Mouse (Mus musculus) left cerebral cortex, postnatal 14 days (tissue): ENCODE results near the gene Irgq. TPM values are rescaled to one million over a fixed set of nuclear protein-coding genes. Genes with fewer than 3 reads are reported as not detected.

ENCODE experiments used
- DNase-seq, 2 experiments: peaks; one replicate each; pipeline ENCODE4 v3.0.0; 2021 to 2022; ENCODE audit warnings: low spot score in 2 of 2, mixed read lengths in 1 of 2
- intact Hi-C: fragments of 180-260 bp; cut with DNase I; formaldehyde crosslinking; loops from one replicate; pipeline ENCODE4 v1.15.1; 2025
- total RNA-seq, 2 experiments: library from RNA; stranded (reverse); gene quantifications; 2 replicates each; pipeline ENCODE4 v1.2.3; 2021

Gene Irgq
- total RNA-seq, 2 experiments from 2014 or later: 97.0 to 97.6 TPM

DNA sequence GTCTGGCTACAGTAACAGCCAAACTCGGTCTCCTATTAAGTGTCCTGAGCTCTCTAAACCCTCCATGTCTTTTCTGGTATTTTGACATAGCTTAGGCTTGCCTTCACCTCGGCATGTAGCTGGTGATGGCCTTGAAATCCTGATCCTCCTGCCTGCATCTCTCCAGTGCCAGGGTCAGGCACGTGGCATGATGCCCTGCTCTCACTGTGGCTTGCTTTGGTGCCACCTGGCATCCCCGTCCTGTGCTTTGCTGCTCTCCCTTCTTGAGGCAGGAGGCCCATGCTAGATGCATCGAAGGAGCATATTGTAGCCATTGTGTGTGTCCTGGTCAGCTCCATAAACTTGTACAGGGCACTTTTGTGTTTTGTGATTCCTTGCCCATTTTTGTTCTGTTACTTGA lies 7.1 kb downstream of the Irgq start:
- DNase-seq: no peak
- intact Hi-C loops: no loop called here

DNA sequence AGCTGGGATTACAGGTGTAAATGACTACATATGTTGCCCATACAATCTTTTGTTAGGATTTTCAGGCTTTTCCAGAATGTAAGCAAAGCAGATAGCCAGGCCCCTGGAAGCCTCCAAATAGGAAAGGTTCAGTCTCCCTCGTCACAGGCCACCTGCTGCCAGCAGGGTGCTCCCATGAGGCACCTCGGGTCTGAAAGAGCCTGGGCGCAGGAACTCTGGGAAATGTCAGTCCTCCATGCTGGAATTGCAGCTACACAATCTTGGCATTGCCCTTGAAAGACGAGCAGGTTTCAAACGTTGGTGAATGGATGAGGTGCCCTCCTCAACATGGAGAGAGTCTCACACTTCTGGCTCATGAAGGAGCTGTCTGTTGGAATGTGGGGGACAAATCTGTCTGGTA lies 7.7 kb downstream of the Irgq start:
- intact Hi-C loops: no loop called here
- DNase-seq: peak in 1 of 2 experiments; percentile 58

- intact Hi-C loops: no loop called here
- DNase-seq: no peak
These were observed 8.2 kb downstream of the Irgq start for GRCm38 (mm10) chr7:24538701-24539100.

DNA sequence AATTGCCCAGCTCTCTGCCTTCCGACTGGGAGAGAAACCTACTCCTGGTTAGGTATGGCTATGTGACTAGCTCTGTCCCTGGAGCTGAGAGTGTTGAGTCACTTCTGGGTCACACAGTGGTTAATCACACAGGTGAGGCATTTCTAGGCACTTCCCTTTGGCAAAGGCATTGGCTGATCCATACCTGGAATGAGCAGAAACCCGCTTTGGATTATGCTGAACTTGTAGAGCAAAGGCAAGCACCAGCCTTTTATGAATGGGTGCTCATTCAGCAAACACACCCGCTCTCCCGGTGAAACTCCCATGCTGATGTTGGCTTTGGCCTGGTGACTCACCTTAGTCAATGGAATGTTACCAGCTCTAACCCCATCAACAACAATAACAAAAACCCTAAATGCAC lies 9.2 kb downstream of the Irgq start:
- intact Hi-C loops: no loop called here
- DNase-seq: no peak

DNA sequence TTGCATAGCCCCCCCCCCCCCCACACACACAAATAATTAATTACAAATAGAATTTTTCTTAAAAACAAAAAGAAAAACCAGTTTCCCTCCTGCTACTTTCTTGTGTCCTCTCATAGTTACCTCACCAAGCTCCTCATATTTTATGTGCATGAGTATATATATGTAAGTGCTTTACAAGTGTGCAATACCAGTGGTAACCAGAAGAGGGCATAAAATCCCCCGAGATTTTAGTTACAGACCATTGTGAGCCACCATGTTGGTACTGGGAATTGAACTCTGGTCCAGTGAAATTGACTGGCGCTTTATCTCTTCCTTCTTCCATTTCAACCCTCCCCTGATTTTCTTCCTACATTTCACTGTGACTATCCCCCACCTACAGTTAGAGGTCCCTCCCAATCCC lies 14.0 kb downstream of the Irgq start:
- intact Hi-C loops: no loop called here
- DNase-seq: no peak

DNA sequence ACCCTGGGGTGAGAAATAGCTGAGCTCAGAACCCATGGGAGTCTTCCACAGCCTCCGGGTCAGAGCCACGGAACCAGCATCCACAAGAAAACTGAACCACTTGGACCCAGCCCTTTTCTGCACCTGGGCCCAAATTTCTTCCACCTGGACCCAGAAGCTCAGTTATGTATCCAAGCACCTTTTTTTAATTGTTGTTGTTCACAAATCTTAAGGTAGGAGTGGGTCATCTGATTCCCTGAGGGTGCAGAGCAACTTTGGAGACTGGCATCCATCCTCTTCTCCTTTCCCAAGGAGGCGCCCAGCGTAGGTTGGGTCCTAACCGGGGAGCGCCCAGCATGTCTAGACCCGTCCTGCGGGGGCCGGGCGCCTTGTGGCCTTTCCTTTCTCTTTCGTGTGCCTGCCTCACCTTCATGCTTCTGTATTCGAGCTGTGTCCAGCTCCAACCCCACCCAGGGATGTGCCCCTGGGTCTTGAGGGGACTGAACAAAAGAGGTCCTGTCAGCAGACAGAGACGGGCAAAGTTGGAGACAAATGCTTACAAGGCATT lies 15.7 kb downstream of the Irgq start, which contains the start of the genes Pinlyp and Xrcc1:
Gene Pinlyp (minus strand): TSS at position 51 of the 547 bp plus-strand sequence.
Gene Xrcc1 (plus strand): TSS at position 222 of the 547 bp plus-strand sequence.
- DNase-seq: no peak
- intact Hi-C loops: no loop called here

DNA sequence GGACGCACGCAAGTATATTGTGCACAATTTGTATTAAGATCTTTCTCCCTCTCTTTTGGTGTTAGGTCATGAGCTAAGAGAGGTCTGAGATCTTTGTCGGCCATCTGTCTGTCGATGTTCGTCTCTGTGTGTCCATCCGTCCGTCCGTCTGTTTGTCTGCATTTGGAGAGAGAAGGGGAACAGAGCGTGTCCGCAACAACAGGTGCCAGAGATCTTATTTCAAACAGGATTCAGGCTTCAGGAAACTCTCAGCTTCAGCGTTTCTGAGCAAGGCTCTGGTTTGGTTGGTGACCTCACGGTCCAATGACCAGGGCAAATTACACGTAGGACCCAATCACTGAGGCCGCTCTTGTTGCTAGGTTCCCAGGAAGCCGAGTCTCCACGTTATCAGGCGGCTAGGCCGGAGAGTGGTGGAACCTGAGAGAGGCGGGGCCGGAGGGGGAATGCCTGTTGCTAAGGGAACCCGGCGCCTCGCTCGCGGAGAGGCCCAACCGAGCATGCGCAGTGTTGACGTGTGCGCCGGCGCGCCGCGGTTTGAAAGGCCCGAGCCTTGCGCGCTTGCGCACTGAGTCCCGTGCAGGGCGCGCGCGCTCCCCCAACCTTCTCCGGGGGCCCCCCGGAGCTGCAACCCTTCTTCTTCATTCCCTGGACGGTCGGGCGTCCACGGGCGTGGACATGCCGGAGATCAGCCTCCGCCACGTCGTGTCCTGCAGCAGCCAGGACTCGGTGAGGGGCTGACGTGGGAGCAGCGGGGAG lies 16.3 kb downstream of the Irgq start:
- intact Hi-C loops: loop anchor here (1.0 kb wide), 1 partner anchor 17 kb away; the partner anchor contains the start of gene Irgq

DNA sequence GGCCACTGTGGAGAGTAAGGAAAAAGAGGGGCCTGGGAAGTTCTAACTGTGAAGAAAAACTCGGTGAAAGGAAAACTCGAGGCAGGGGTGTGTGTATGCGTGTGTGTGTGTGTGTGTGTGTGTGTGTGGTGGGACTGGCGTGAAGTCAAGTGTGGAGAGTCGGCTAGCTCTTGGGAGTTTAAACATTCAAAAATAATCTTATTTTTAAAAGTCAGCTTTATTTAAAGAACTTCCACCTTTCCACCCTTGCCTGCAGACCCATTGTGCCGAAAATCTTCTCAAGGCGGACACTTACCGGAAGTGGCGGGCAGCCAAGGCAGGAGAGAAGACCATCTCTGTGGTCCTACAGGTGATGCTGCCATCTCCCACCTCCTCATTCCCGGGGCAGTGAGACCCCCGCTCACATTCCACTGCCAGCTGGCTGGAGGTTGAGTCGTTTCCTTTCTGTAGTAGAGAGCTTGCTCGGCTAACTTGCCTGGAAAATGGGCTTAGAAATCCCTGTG lies 17.1 kb downstream of the Irgq start:
- no peak for DNase-seq
- intact Hi-C loops: loop anchor here (1.0 kb wide), 1 partner anchor 17 kb away; the partner anchor contains the start of gene Irgq

More for the DNA sequence above, 16.3 kb downstream of the Irgq start:
- peak; percentile 99 to 100 for DNase-seq

DNA sequence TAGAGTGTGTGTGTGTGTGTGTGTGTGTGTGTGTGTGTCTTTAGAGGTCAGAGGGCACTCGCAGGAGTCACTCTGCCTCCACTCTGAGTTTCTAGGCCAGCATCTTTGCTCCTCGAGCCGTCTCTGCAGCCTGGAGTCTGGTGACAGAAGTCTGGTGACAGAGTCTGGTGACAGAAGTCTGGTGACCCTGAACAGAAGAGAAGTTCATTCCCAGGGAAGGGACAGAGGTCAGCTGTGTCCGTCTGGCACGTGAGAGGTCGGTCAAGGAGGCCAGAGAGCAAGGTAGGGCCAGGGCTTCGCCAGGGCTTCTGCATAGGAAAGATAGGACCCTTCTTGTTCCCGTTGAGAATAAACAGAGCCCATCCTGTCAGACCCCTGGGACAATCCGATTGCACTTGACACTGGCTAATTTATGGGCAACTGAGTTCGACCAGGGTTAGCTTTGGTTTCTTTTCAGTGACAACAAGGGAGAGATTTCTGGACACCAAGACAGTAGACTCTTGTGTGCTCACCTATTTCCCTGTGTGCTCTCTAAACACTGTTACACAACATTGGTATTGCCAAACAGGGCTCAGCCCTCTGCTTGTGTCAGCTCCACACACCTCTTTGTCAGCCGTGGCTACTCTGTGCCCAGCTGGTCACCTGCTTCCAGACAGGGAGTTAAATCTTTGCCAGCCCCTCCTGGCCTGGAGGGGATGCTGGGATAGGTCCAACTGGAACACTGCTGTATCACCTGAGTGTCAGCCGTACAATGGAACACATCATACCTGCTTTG lies 21.7 kb downstream of the Irgq start:
- DNase-seq: no peak
- intact Hi-C loops: no loop called here

GRCm38 (mm10) chr7:24555786-24556185 lies 25.3 kb downstream of the Irgq start:
- no peak for DNase-seq
- intact Hi-C loops: no loop called here

DNA sequence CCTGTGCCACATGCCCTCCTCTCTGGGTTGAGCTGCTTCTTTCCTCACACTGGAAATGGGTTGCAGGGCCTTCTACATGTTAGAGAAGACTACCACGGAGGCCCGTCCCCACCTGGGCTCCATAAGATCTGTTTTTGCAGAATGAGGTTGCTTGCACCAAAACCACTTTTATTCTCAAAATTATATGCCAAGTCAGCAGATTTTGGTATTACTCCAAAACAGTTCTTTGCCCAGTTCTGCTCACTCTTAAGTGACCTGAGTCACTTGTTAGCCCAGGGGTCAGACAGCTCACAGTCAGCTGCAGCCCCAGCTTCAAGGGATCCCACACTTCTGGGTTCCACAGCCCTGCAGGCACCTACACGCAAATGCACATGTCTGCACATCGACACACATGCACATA lies 31.0 kb downstream of the Irgq start:
- intact Hi-C loops: no loop called here
- DNase-seq: no peak

DNA sequence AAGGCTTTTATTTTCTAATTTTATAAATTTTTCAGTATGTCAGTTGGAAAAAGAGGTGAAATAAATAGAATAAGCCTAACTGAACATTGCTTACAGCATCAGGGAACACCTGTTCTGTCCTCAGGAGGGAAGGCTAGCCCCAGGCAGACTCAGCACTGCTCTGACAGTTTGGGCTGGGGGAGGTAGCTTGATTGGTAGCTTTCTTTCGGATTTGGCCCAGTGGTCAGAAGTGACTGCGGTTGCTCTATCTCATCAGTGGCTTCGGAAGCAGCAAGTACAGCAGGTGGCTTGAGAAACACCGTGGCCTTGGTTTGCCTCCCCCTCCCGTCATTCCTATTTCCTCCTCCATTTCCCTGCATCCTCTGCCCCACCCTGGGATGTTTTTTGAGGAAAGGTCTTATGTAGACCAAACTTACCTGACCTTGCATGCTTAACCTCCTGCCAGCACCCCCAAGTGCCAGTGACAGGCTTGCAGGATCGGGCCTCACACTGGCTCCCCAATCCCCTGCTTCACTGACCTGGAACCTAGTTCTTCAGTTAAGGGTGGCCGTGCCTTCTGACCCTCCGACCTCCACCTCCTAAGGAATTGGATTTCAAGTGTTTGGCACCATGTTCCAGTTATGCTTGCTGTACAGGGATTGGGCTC lies 32.8 kb downstream of the Irgq start:
- no peak for DNase-seq
- intact Hi-C loops: no loop called here

- intact Hi-C loops: no loop called here
- DNase-seq: no peak
These were observed 33.3 kb downstream of the Irgq start for GRCm38 (mm10) chr7:24563837-24564206.

- peak; percentile 65 to 70 for DNase-seq
- intact Hi-C loops: no loop called here
These were observed 34.2 kb downstream of the Irgq start for GRCm38 (mm10) chr7:24564607-24565265.

GRCm38 (mm10) chr7:24565627-24566026 lies 35.1 kb downstream of the Irgq start:
- no peak for DNase-seq
- intact Hi-C loops: no loop called here

GRCm38 (mm10) chr7:24566206-24566605 lies 35.7 kb downstream of the Irgq start:
- intact Hi-C loops: no loop called here
- no peak for DNase-seq

DNA sequence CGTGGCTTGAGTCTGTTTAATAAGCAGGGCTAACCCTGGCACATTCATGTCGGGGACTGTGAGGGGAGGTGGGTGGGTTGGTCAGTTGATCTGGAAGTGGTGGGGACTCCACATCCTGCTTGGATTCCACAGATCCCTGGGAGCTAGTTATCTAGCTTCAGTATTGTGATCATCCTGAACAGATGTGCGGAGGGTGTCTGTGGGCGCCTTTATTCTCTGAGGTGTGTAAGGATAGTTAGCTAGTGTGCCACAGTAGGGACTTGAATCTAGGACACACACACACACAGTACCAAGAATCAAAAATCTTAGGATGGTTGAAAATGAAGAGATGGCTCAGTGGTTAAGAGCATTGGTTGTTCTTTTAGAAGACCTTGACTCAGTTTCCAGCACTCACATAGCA lies 38.0 kb downstream of the Irgq start:
- intact Hi-C loops: no loop called here
- no peak for DNase-seq

DNA sequence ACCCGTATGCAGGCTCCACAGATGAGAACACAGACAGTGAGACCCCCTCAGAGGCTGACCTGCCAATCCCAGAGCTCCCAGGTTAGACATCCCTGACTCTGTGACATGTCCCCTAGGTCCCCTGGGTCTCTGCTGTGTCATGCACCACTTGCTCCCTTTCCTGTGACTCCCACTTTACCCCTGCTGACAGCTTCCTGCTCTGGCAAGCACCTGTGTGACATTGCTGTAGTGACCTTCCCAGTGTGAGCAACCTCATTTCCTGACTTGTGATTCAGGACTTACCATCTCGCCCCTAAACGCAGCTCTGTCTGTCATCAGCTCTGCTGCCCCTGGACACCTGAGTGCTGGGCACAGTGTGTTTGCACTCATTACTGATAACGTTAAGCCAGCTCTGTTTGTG lies 40.6 kb downstream of the Irgq start:
- DNase-seq: no peak
- intact Hi-C loops: no loop called here

DNA sequence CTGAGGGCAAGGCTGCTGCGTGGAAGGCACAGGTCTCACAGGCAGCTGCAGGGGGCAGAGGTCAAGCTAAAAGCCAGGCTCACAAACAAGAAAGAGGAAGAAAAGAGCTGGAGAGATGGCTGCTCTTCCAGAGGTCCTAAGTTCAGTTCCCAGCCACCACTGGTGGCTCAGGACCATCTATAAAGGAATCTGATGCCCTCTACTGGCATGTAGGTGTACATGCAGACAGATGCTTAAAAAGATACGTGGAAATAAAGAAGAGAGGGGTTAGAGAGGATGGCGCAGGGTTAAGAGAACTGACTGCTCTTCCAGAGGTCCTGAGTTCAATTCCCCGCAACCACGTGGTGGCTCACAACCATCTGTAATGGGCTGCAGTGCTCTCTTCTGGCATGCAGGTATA lies 42.0 kb downstream of the Irgq start:
- intact Hi-C loops: no loop called here
- DNase-seq: no peak
